ENCODE assay signal across 14 mouse cellular contexts in genomic region chr6:91184776-91185175, GRCm38 (mm10). TPM values are rescaled to one million over a fixed set of nuclear protein-coding genes. Genes with fewer than 3 reads are reported as not detected.
"Had no signal": no experiment of that assay in that cellular context is flagged by ENCODE, and none has a peak within 500 bp of the region (broad histone marks: within the 10 kb centered on the region; RNA-seq: fewer than 3 reads in every experiment).

No protein-coding gene starts in this region.

- H3K27me3 ChIP-seq: midbrain, embryonic 15.5 days; neural tube, embryonic 12.5 days had no signal

- ATAC-seq: midbrain, embryonic 15.5 days had no signal

- DNase-seq: lung, embryonic 14.5 days; right cerebral cortex, postnatal 14 days; spleen, adult 18-20 months; thymus, adult 18-20 months; thymus, postnatal 14 days; thymus, postnatal 36 days had no signal

- H3K4me2 ChIP-seq: lung, embryonic 14.5 days; midbrain, embryonic 12.5 days; midbrain, embryonic 15.5 days; neural tube, embryonic 12.5 days had no signal

- H3K4me1 ChIP-seq: midbrain, embryonic 15.5 days had no signal

- H3K9me3 ChIP-seq: midbrain, embryonic 10.5 days; midbrain, embryonic 12.5 days; midbrain, embryonic 15.5 days; neural tube, embryonic 12.5 days had no signal

- H3K9ac ChIP-seq: lung, embryonic 14.5 days; midbrain, embryonic 12.5 days; midbrain, embryonic 15.5 days; neural tube, embryonic 12.5 days had no signal

- H3K36me3 ChIP-seq: midbrain, embryonic 10.5 days; midbrain, embryonic 12.5 days; midbrain, embryonic 15.5 days; neural tube, embryonic 12.5 days had no signal

- H3K4me3 ChIP-seq: midbrain, embryonic 10.5 days; midbrain, embryonic 12.5 days; midbrain, embryonic 15.5 days; neural tube, embryonic 12.5 days had no signal

- H3K27ac ChIP-seq: midbrain, embryonic 10.5 days; midbrain, embryonic 12.5 days; midbrain, embryonic 15.5 days; neural tube, embryonic 12.5 days had no signal

RNA-seq across cellular contexts. Expression of gene Fbln2, which starts 27.5 kb away (rescaled TPM):
- total RNA-seq: megakaryocyte, adult 5-6 weeks; megakaryocyte-erythroid progenitor cell, adult 5-6 weeks; monocyte, adult 5-6 weeks; neutrophil, adult 5-6 weeks had no signal
